Mouse (Mus musculus): ENCODE measurements around the gene Gstp1.

DNA sequence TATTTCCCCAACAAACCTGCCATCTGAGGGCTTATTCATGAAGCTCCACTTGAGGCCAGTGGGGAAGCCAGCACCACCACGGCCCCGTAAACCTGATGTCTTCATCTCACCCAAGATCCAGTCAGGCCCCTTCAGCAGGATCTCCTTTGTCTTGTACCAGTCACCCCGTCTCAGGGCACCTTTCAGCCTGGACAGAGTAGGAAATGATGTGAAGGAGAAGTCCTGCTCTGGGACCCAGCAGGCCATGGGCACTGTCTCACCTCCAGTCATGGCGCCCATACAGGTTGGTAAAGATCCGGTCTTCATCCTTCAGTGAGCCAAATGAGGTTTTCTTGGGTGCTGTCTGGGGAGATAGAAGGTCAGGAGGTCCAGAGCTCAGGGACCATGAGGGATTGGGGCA lies 26.7 kb downstream of the Gstp1 start:
- TF ChIP-seq CTCF (IDR thresholded peaks at IDR 0.05; ENCODE audit: low read depth) = no peak
- no peak for TF ChIP-seq EP300 (IDR thresholded peaks at IDR 0.05; ENCODE audit: low read depth)

Measured in heart, postnatal 0 days (tissue).